Mouse (Mus musculus): Measurements from ENCODE around the gene Map4. TPM values are rescaled to one million over a fixed set of nuclear protein-coding genes. Genes with fewer than 3 reads are reported as not detected.

The Map4 gene
- polyA plus RNA-seq, 1 experiment = 107 TPM

DNA sequence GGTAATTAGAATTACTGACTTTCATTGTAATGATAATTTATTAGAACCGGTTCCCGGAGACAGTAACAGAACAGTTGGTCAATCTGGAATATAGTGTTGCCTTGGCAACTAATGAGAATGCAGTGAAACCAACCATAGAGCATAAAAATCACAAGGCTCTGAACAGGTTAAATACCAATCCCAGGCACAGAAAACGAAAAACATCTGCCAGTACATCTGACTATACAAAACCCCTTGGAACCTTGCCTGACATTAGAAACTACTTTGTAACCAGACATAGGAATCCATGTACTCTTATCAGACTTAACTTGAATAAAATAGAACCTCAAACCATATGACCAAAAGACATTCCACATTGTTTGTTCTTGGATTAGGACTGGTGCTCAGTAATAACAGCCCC lies 116.6 kb downstream of the Map4 start:
- WGBS = 45% methylated on average over 3 of the region's 3 CpGs
- no peak for DNase-seq
- H3K4me3 ChIP-seq (ENCODE audit: insufficient read depth, low read depth, low read length) = no peak overlapping the region
- TF ChIP-seq CTCF (conservative IDR thresholded peaks at IDR 0.05; ENCODE audit: insufficient read depth, insufficient read length, low read depth, low read length) (no peak), POLR2A (IDR thresholded peaks at IDR 0.05; ENCODE audit: low read depth, low read length) (no peak)
- no peaks in the 10 kb centered on the region for H3K27me3 ChIP-seq (replicated peaks; ENCODE audit: control insufficient read depth, insufficient read depth, low read length)
- H3K36me3 ChIP-seq (ENCODE audit: control insufficient read depth, insufficient read depth, low read length) = no peaks in the 10 kb centered on the region
- H3K27ac ChIP-seq (ENCODE audit: insufficient read depth, low read depth, low read length) = no peak overlapping the region
- no peaks in the 10 kb centered on the region for H3K4me1 ChIP-seq (ENCODE audit: control insufficient read depth, insufficient read depth, low read length)

DNA sequence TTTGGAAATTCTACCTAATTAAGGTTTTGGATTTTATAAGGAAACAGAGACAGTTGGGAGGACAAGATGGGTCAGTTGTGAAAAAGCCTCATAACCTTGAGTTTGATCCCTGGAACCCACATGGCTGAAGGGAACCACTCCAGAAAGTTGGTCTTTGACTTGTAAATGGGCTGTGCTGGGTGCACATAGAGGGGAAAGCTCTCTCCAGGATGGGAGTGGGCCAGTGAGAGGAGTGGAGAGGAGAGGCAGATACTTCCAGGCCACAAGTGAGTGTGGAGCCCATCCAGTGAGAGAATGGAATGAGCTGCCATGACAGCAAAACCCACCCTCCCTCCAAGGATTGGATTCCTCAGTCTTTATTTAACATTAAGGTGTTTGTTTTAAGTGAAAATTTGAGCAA lies 119.9 kb downstream of the Map4 start:
- H3K27ac ChIP-seq (ENCODE audit: insufficient read depth, low read depth, low read length) = no peak overlapping the region
- no peaks in the 10 kb centered on the region for H3K27me3 ChIP-seq (replicated peaks; ENCODE audit: control insufficient read depth, insufficient read depth, low read length)
- H3K36me3 ChIP-seq (ENCODE audit: control insufficient read depth, insufficient read depth, low read length) = no peaks in the 10 kb centered on the region
- no peak for DNase-seq
- H3K4me3 ChIP-seq (ENCODE audit: insufficient read depth, low read depth, low read length) = no peak overlapping the region
- no peaks in the 10 kb centered on the region for H3K4me1 ChIP-seq (ENCODE audit: control insufficient read depth, insufficient read depth, low read length)
- TF ChIP-seq CTCF (conservative IDR thresholded peaks at IDR 0.05; ENCODE audit: insufficient read depth, insufficient read length, low read depth, low read length) (no peak), POLR2A (IDR thresholded peaks at IDR 0.05; ENCODE audit: low read depth, low read length) (no peak)

GRCm38 (mm10) chr9:110051869-110052661 lies 120.8 kb downstream of the Map4 start:
- DNase-seq = no peak
- Histone ChIP-seq H3K4me3 (ENCODE audit: insufficient read depth, low read depth, low read length) (no peak overlapping the region), H3K4me1 (ENCODE audit: control insufficient read depth, insufficient read depth, low read length) (no peaks in the 10 kb centered on the region), H3K27ac (ENCODE audit: insufficient read depth, low read depth, low read length) (no peak overlapping the region), H3K27me3 (replicated peaks; ENCODE audit: control insufficient read depth, insufficient read depth, low read length) (no peaks in the 10 kb centered on the region), H3K36me3 (ENCODE audit: control insufficient read depth, insufficient read depth, low read length) (no peaks in the 10 kb centered on the region)
- 54% methylated on average over 23 of the region's 23 CpGs for WGBS
- TF ChIP-seq POLR2A (IDR thresholded peaks at IDR 0.05; ENCODE audit: low read depth, low read length) = no peak
- TF ChIP-seq CTCF (conservative IDR thresholded peaks at IDR 0.05; ENCODE audit: insufficient read depth, insufficient read length, low read depth, low read length) = no peak

DNA sequence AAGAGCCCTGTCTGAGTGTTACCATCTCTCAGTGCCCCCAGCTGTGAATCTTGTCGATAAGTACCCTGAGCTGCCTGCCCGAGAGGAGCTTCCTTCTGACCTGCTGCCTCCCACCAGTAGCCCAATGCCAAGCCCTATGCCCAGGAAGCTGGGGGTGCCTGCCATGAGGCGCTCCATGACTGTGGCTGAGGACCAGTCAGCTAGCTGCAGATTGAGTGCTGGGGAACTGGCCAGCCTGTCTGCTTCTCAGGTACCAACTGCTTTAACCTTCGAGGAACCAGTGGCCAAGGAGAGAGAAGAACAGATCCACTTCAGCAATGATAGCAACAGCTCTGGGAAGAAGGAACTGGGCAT lies 121.7 kb downstream of the Map4 start:
- no peaks in the 10 kb centered on the region for H3K4me1 ChIP-seq (ENCODE audit: control insufficient read depth, insufficient read depth, low read length)
- H3K27me3 ChIP-seq (replicated peaks; ENCODE audit: control insufficient read depth, insufficient read depth, low read length) = no peaks in the 10 kb centered on the region
- no peak for DNase-seq
- H3K27ac ChIP-seq (ENCODE audit: insufficient read depth, low read depth, low read length) = no peak overlapping the region
- no peak for TF ChIP-seq CTCF (conservative IDR thresholded peaks at IDR 0.05; ENCODE audit: insufficient read depth, insufficient read length, low read depth, low read length)
- no peak for TF ChIP-seq POLR2A (IDR thresholded peaks at IDR 0.05; ENCODE audit: low read depth, low read length)
- no peak overlapping the region for H3K4me3 ChIP-seq (ENCODE audit: insufficient read depth, low read depth, low read length)
- 72% methylated on average over 4 of the region's 4 CpGs for WGBS
- H3K36me3 ChIP-seq (ENCODE audit: control insufficient read depth, insufficient read depth, low read length) = no peaks in the 10 kb centered on the region

- no peaks in the 10 kb centered on the region for H3K27me3 ChIP-seq (replicated peaks; ENCODE audit: control insufficient read depth, insufficient read depth, low read length)
- no peak for TF ChIP-seq CTCF (conservative IDR thresholded peaks at IDR 0.05; ENCODE audit: insufficient read depth, insufficient read length, low read depth, low read length)
- no peak for TF ChIP-seq POLR2A (IDR thresholded peaks at IDR 0.05; ENCODE audit: low read depth, low read length)
- H3K4me3 ChIP-seq (ENCODE audit: insufficient read depth, low read depth, low read length) = no peak overlapping the region
- no peaks in the 10 kb centered on the region for H3K4me1 ChIP-seq (ENCODE audit: control insufficient read depth, insufficient read depth, low read length)
- WGBS = 59% methylated on average over 8 of the region's 8 CpGs
- no peak overlapping the region for H3K27ac ChIP-seq (ENCODE audit: insufficient read depth, low read depth, low read length)
- no peaks in the 10 kb centered on the region for H3K36me3 ChIP-seq (ENCODE audit: control insufficient read depth, insufficient read depth, low read length)
- peak; percentile 8 for DNase-seq
These were observed 122.2 kb downstream of the Map4 start for GRCm38 (mm10) chr9:110053305-110054079.

DNA sequence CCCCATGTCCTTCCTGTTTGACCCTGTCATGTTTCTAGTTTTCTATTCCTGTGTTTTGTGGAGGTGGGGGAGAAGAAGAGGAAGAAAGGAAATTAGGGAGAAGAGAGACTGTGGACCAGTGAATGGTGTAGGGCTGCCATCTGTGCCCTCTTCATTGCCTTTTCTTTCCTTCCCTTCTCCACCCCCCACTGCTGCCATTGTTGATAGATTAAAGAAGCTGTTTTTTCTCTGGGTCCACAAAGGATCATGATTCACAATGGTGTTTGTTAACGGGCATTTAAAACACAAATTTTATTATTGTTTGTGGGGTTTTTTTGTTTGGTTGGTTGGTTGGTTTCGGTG lies 122.8 kb downstream of the Map4 start:
- WGBS = 93% methylated on average over 2 of the region's 2 CpGs
- no peaks in the 10 kb centered on the region for H3K36me3 ChIP-seq (ENCODE audit: control insufficient read depth, insufficient read depth, low read length)
- no peak overlapping the region for H3K27ac ChIP-seq (ENCODE audit: insufficient read depth, low read depth, low read length)
- no peak for DNase-seq
- H3K27me3 ChIP-seq (replicated peaks; ENCODE audit: control insufficient read depth, insufficient read depth, low read length) = no peaks in the 10 kb centered on the region
- no peaks in the 10 kb centered on the region for H3K4me1 ChIP-seq (ENCODE audit: control insufficient read depth, insufficient read depth, low read length)
- H3K4me3 ChIP-seq (ENCODE audit: insufficient read depth, low read depth, low read length) = no peak overlapping the region
- TF ChIP-seq CTCF (conservative IDR thresholded peaks at IDR 0.05; ENCODE audit: insufficient read depth, insufficient read length, low read depth, low read length) (no peak), POLR2A (IDR thresholded peaks at IDR 0.05; ENCODE audit: low read depth, low read length) (no peak)

- no peak for TF ChIP-seq CTCF (conservative IDR thresholded peaks at IDR 0.05; ENCODE audit: insufficient read depth, insufficient read length, low read depth, low read length)
- no peaks in the 10 kb centered on the region for H3K27me3 ChIP-seq (replicated peaks; ENCODE audit: control insufficient read depth, insufficient read depth, low read length)
- no peak overlapping the region for H3K27ac ChIP-seq (ENCODE audit: insufficient read depth, low read depth, low read length)
- H3K4me3 ChIP-seq (ENCODE audit: insufficient read depth, low read depth, low read length) = no peak overlapping the region
- no peaks in the 10 kb centered on the region for H3K4me1 ChIP-seq (ENCODE audit: control insufficient read depth, insufficient read depth, low read length)
- H3K36me3 ChIP-seq (ENCODE audit: control insufficient read depth, insufficient read depth, low read length) = no peaks in the 10 kb centered on the region
- DNase-seq = no peak
- 74% methylated on average over 3 of the region's 3 CpGs for WGBS
These were observed 123.5 kb downstream of the Map4 start for GRCm38 (mm10) chr9:110054781-110055180.

Measured in kidney, adult 2 months (tissue).